Mouse (Mus musculus) ES-E14 (cell line): ENCODE data around the gene Gcn1l1. TPM values are rescaled to one million over a fixed set of nuclear protein-coding genes. Genes with fewer than 3 reads are reported as not detected.

Experiments used
- DNase-seq: peaks from one replicate; pipeline ENCODE4 v3.0.0-alpha.2; 2013; ENCODE audit warnings: low read depth, low spot score
- H3K27ac ChIP-seq: 2 replicates; pipeline ENCODE4 v1.5.1; 2012; ENCODE audit warnings: low read depth, mild to moderate bottlenecking, low read length, moderate library complexity, mixed read lengths; ENCODE audit not compliant: poor library complexity, insufficient read depth, severe bottlenecking
- H3K36me3 ChIP-seq: 2 replicates; pipeline ENCODE4 v1.6.1; 2012; ENCODE audit warnings: mild to moderate bottlenecking, low read length, moderate library complexity, mixed read lengths; ENCODE audit not compliant: control insufficient read depth, poor library complexity, insufficient read depth, severe bottlenecking
- H3K4me1 ChIP-seq, 2 experiments: fragments of 150-350 bp in 1 of 2; sonication (generic) in 1 of 2; 2 replicates each; pipeline ENCODE4 v1.6.1; 2012; ENCODE audit warnings: low read length in 2 of 2, mild to moderate bottlenecking in 1 of 2, mixed read lengths in 1 of 2; ENCODE audit not compliant: control insufficient read depth in 2 of 2, insufficient read depth in 2 of 2, poor library complexity in 1 of 2
- H3K4me3 ChIP-seq, 2 experiments: fragments of 150-350 bp in 1 of 2; sonication (generic) in 1 of 2; 2 replicates each; pipeline ENCODE4 v1.5.1; 2012; ENCODE audit warnings: low read length in 2 of 2, low read depth in 1 of 2, mild to moderate bottlenecking in 1 of 2, mixed read lengths in 1 of 2; ENCODE audit not compliant: insufficient read depth in 1 of 2, poor library complexity in 1 of 2, severe bottlenecking in 1 of 2
- H3K9ac ChIP-seq: 2 replicates; pipeline ENCODE4 v1.6.1; 2012; ENCODE audit warnings: low read depth, mild to moderate bottlenecking, low read length, mixed read lengths; ENCODE audit not compliant: poor library complexity, insufficient read depth, severe bottlenecking
- H3K9me3 ChIP-seq: fragments of 150-350 bp; sonication (generic); 2 replicates; pipeline ENCODE4 v1.6.1; 2012; ENCODE audit warnings: low read depth, mild to moderate bottlenecking, low read length; ENCODE audit not compliant: control insufficient read depth, insufficient read depth
- CHD2 ChIP-seq: IDR thresholded peaks from 2 replicates; pipeline ENCODE4 v1.6.1; 2014; ENCODE audit warnings: mild to moderate bottlenecking, low read depth, low read length, inconsistent platforms
- HCFC1 ChIP-seq: IDR thresholded peaks from 2 replicates; pipeline ENCODE4 v1.6.1; 2012; ENCODE audit warnings: low read length, inconsistent platforms, borderline replicate concordance; ENCODE audit not compliant: insufficient read depth
- MAFK ChIP-seq: IDR thresholded peaks from 2 replicates; pipeline ENCODE4 v1.6.1; 2014; ENCODE audit warnings: mild to moderate bottlenecking, low read depth, low read length, inconsistent platforms; ENCODE audit not compliant: insufficient read depth
- ZC3H11A ChIP-seq: IDR thresholded peaks from 2 replicates; pipeline ENCODE4 v1.6.1; 2012; ENCODE audit warnings: low read depth, mild to moderate bottlenecking, inconsistent platforms, low read length, borderline replicate concordance
- ZNF384 ChIP-seq: IDR thresholded peaks from 2 replicates; pipeline ENCODE4 v1.6.1; 2012; ENCODE audit warnings: low read depth, low read length, inconsistent platforms
- in situ Hi-C, 2 experiments: fragments of 600-800 bp; cut with MboI; formaldehyde crosslinking; loops; one replicate each; pipeline ENCODE4 v1.15.1; 2025; ENCODE audit warnings: low sequenced_read_pairs in 2 of 2, inconsistent platforms in 1 of 2; ENCODE audit not compliant: unreplicated experiment in 2 of 2
- total RNA-seq: library from RNA; depleted of rRNA; stranded (reverse); fragments of 300-350 nt; gene quantifications from 2 replicates; pipeline ENCODE4 v1.2.3, GENCODE M21; 2012

The Gcn1l1 gene
- total RNA-seq, 1 experiment = 112 TPM

- in situ Hi-C loops = no loop called here
- Histone ChIP-seq H3K36me3 (peaks cover 2% of the 10 kb centered on the region; the same call in 1 of the 2 replicates), H3K9ac (no peak overlapping the region), H3K9me3 (no peaks in the 10 kb centered on the region), H3K27ac (no peak overlapping the region), H3K4me3 (no peak overlapping the region), H3K4me1 (no peaks in the 10 kb centered on the region)
- DNase-seq = no peak
- TF ChIP-seq MAFK (no peak), ZNF384 (no peak), ZC3H11A (no peak), CHD2 (no peak), HCFC1 (no peak)
Measured at GRCm38 (mm10) chr5:115667210-115667609, 102.2 kb downstream of the Gcn1l1 start.

DNA sequence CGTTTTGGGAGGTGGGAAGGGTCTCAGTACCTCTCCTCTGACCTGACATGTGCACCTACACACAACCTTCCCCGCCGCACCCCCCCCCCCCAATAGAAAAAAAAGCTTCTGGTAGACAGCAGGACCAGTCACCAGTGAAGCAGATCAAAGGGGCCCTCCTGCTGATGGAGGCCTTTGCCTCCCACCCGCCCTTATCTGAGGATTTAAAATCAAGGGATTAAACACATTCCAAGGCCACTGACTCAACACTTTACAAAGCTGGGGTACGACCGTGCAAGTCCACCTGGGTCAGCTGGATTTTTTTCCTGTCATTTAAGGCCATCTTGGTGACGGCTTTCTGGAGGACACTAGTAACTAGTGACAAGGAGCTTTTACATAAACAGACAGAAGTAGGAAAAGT is 102.8 kb downstream of the Gcn1l1 start:
- in situ Hi-C loops = no loop called here
- Histone ChIP-seq H3K9me3 (no peaks in the 10 kb centered on the region), H3K4me1 (no peaks in the 10 kb centered on the region), H3K9ac (no peak overlapping the region), H3K36me3 (no peaks in the 10 kb centered on the region; the same call in 1 of the 2 replicates), H3K27ac (no peak overlapping the region), H3K4me3 (no peak overlapping the region)
- 0 out of 2 replicates have a peak, but pooled peaks have one; percentile 2 for TF ChIP-seq MAFK
- no peak for TF ChIP-seq HCFC1
- no peak for DNase-seq

DNA sequence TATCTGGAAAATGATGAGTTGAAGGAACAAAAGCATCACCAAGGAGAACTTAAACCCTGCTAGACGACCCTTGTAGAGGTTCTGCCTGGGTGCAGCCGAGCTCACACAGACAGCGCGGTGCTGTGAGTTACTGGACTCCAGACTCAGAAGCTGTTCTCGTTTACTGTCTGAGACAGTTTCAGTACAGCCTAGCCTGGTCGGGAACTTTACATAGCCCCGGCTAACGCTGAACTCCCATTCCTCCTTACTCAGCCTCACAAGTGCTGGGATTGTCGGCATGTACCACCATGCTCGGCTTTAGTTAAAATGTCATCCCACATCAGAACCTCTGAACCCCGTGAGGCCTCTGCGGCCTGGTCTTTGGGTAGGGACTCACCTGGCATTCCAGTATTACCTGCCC is 103.9 kb downstream of the Gcn1l1 start:
- no peak overlapping the region for H3K27ac ChIP-seq
- in situ Hi-C loops = no loop called here
- DNase-seq = no peak
- H3K4me3 ChIP-seq = no peak overlapping the region
- TF ChIP-seq MAFK = no peak
- TF ChIP-seq HCFC1 = no peak
- no peak for TF ChIP-seq CHD2
- H3K9me3 ChIP-seq = no peaks in the 10 kb centered on the region
- no peaks in the 10 kb centered on the region for H3K4me1 ChIP-seq
- no peaks in the 10 kb centered on the region; the same call in 1 of the 2 replicates for H3K36me3 ChIP-seq
- H3K9ac ChIP-seq = no peak overlapping the region

DNA sequence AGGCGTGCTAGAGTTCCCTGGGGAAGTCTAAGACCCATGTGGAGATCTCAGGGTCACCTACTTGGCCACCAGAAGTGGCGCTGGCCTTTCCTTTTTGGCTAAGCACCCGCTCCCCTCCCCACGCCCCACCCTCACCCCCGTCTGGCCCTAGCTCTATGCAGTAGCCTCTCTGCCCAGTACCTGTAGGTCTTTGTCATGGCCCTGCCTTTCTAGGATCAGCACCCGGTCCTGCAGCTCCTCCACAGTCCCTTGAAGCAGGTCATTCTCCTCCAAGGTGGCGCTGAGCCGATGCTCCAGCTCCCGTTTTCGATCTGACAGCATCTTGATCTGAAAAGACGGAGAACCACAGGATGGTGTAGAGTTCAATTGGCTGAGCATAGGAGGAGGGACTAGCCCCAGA is 104.9 kb downstream of the Gcn1l1 start:
- no peak for TF ChIP-seq MAFK
- TF ChIP-seq ZC3H11A = no peak
- Histone ChIP-seq H3K9me3 (no peaks in the 10 kb centered on the region), H3K4me1 (no peaks in the 10 kb centered on the region), H3K4me3 (no peak overlapping the region), H3K9ac (no peak overlapping the region), H3K27ac (no peak overlapping the region), H3K36me3 (no peaks in the 10 kb centered on the region; the same call in 1 of the 2 replicates)
- no peak for DNase-seq
- in situ Hi-C loops = no loop called here

GRCm38 (mm10) chr5:115670406-115670805 is 105.4 kb downstream of the Gcn1l1 start:
- H3K9ac ChIP-seq = no peak overlapping the region
- no peaks in the 10 kb centered on the region for H3K9me3 ChIP-seq
- no peak overlapping the region for H3K4me3 ChIP-seq
- no peak for TF ChIP-seq ZC3H11A
- no peak for TF ChIP-seq ZNF384
- no peak for TF ChIP-seq HCFC1
- no peak overlapping the region for H3K27ac ChIP-seq
- no peaks in the 10 kb centered on the region; the same call in 1 of the 2 replicates for H3K36me3 ChIP-seq
- no peaks in the 10 kb centered on the region for H3K4me1 ChIP-seq
- in situ Hi-C loops = no loop called here
- DNase-seq = no peak
